Comparison of ENCODE assay signal across 12 mouse cellular contexts in genomic region chr19:53983336-53983735, GRCm38 (mm10). TPM values are rescaled to one million over a fixed set of nuclear protein-coding genes. Genes with fewer than 3 reads are reported as not detected.
DNase-seq lines count a peak whose midpoint lies in the region; ATAC-seq and TF ChIP-seq lines count a peak whose summit lies in the region.
"Had no signal": no experiment of that assay in that cellular context is flagged by ENCODE, and none has a peak within 500 bp of the region (broad histone marks: within the 10 kb centered on the region; RNA-seq: fewer than 3 reads in every experiment).

No protein-coding gene starts in this region.

- peak; percentile 53 for TF ChIP-seq RAD21 in CH12.LX (IDR thresholded peaks at IDR 0.05; ENCODE audit: low read depth, low read length)

- no peak overlapping the region for H3K4me2 ChIP-seq in liver, embryonic 14.5 days (ENCODE audit: low read depth)
- no peak overlapping the region for H3K4me2 ChIP-seq in liver, embryonic 11.5 days
- no peak overlapping the region for H3K4me2 ChIP-seq in CH12.LX (ENCODE audit: insufficient read depth, low read depth, poor library complexity, severe bottlenecking)
- H3K4me2 ChIP-seq: heart, embryonic 15.5 days; lung, embryonic 14.5 days had no signal

- in situ Hi-C loops in CH12.LX (cut with MboI; ENCODE audit: low pct_ligation_motif_present, low pct_unique_long_range_greater_than_20kb, low sequenced_read_pairs), result no loop called here

- TF ChIP-seq CTCF in gastrocnemius, adult 2 months (IDR thresholded peaks at IDR 0.05), result peak; percentile 43
- peak; percentile 51 for TF ChIP-seq CTCF in liver, embryonic 14.5 days (IDR thresholded peaks at IDR 0.05; ENCODE audit: low read depth)
- peak in 1 of 2 experiments; percentile 58; a peak in 2 of 4 replicates for TF ChIP-seq CTCF in CH12.LX (conservative IDR thresholded peaks at IDR 0.05 in 1 of 2, IDR thresholded peaks at IDR 0.05 in 1 of 2; ENCODE audit: low read depth in 2 of 2, low read length in 2 of 2)

- no peaks in the 10 kb centered on the region for H3K27me3 ChIP-seq in liver, embryonic 14.5 days (ENCODE audit: control insufficient read depth, insufficient read depth, low read length)
- no peaks in the 10 kb centered on the region for H3K27me3 ChIP-seq in liver, embryonic 11.5 days (replicated peaks; ENCODE audit: control insufficient read depth, insufficient read depth, low read length)
- no peaks in the 10 kb centered on the region for H3K27me3 ChIP-seq in CH12.LX (replicated peaks)
- H3K27me3 ChIP-seq: heart, embryonic 15.5 days had no signal

- no peak overlapping the region for H3K27ac ChIP-seq in gastrocnemius, adult 2 months
- H3K27ac ChIP-seq in liver, embryonic 14.5 days, result no peak overlapping the region
- no peak overlapping the region for H3K27ac ChIP-seq in liver, embryonic 11.5 days (ENCODE audit: low read depth, low read length)
- no peak overlapping the region for H3K27ac ChIP-seq in CH12.LX (ENCODE audit: insufficient read depth, low read depth)
- H3K27ac ChIP-seq: heart, embryonic 15.5 days had no signal

- no peak overlapping the region for H3K9ac ChIP-seq in liver, embryonic 14.5 days (replicated peaks)
- no peak overlapping the region for H3K9ac ChIP-seq in liver, embryonic 11.5 days (ENCODE audit: low read depth, low read length)
- H3K9ac ChIP-seq in CH12.LX (ENCODE audit: insufficient read depth, low read depth), result no peak overlapping the region
- H3K9ac ChIP-seq: heart, embryonic 15.5 days; lung, embryonic 14.5 days had no signal

- dilution Hi-C loops in CH12.LX (cut with MboI; ENCODE audit: extremely low pct_ligation_motif_present, extremely low pct_unique_long_range_greater_than_20kb, low sequenced_read_pairs), result no loop called here

- WGBS in liver, embryonic 14.5 days (ENCODE audit: insufficient replicate concordance), result 89% methylated on average over 1 of the region's 1 CpGs
- 100% methylated on average over 1 of the region's 1 CpGs for WGBS in liver, embryonic 11.5 days

- no peak; the same call in 1 of the 2 replicates for ATAC-seq in liver, embryonic 14.5 days (ENCODE audit: insufficient read depth)
- no peak for ATAC-seq in liver, embryonic 11.5 days (replicated peaks; ENCODE audit: low FRiP score)
- no peak for ATAC-seq in megakaryocyte, adult 5-6 weeks (ENCODE audit: poor library complexity, severe bottlenecking)

- DNase-seq in gastrocnemius, adult 2 months, result no peak
- DNase-seq in gastrocnemius, postnatal 4 days (ENCODE audit: low spot score in 2 of 2), result no peak
- DNase-seq in liver, embryonic 14.5 days (ENCODE audit: low read depth in 3 of 3, low spot score in 3 of 3), result peak in 2 of 3 experiments; percentile 14 to 37
- DNase-seq in liver, embryonic 11.5 days (ENCODE audit: low spot score), result no peak
- peak; percentile 19 for DNase-seq in CH12.LX (ENCODE audit: extremely low read depth)
- peak; percentile 39 for DNase-seq in induced T-regulatory cell, adult 2 months (ENCODE audit: low read depth)
- DNase-seq in cerebellum, postnatal 14 days, result no peak
- DNase-seq: cerebellum, adult 8-10 months; lung, embryonic 14.5 days had no signal

- no peak overlapping the region for H3K4me3 ChIP-seq in gastrocnemius, adult 2 months
- no peak overlapping the region for H3K4me3 ChIP-seq in liver, embryonic 14.5 days (ENCODE audit: insufficient read depth in 1 of 2, low read depth in 2 of 2, low read length in 2 of 2)
- H3K4me3 ChIP-seq in liver, embryonic 11.5 days (ENCODE audit: low read depth, low read length), result no peak overlapping the region
- H3K4me3 ChIP-seq in CH12.LX (replicated peaks in 1 of 3; ENCODE audit: low read depth in 2 of 3, low read length in 2 of 3, poor library complexity in 1 of 3), result no peak overlapping the region
- H3K4me3 ChIP-seq: erythroblast, embryonic 14.5 days; heart, embryonic 15.5 days had no signal

- TF ChIP-seq POLR2A in CH12.LX (IDR thresholded peaks at IDR 0.05; ENCODE audit: low read depth, low read length), result no peak

- H3K9me3 ChIP-seq in liver, embryonic 14.5 days (ENCODE audit: control insufficient read depth, low read length), result no peaks in the 10 kb centered on the region
- no peaks in the 10 kb centered on the region for H3K9me3 ChIP-seq in liver, embryonic 11.5 days (ENCODE audit: control insufficient read depth, low read length)
- no peaks in the 10 kb centered on the region for H3K9me3 ChIP-seq in CH12.LX (replicated peaks; ENCODE audit: low read length)
- H3K9me3 ChIP-seq: heart, embryonic 15.5 days had no signal

- H3K79me2 ChIP-seq in CH12.LX (replicated peaks; ENCODE audit: control insufficient read depth, extremely low read depth, insufficient read depth, poor library complexity, severe bottlenecking), result 0 out of 2 replicates have a peak, but pooled peaks cover 3% of the 10 kb centered on the region

- intact Hi-C loops in gastrocnemius, adult 2 months (cut with DNase I), result no loop called here

- peaks cover 15 to 25% of the 10 kb centered on the region in 2 experiments for H3K4me1 ChIP-seq in liver, embryonic 14.5 days (replicated peaks; ENCODE audit: control insufficient read depth in 2 of 2, insufficient read depth in 2 of 2, low read length in 1 of 2)
- H3K4me1 ChIP-seq in liver, embryonic 11.5 days (replicated peaks; ENCODE audit: control insufficient read depth, insufficient read depth, low read length), result peaks cover 14% of the 10 kb centered on the region
- peaks cover 0 to 12% of the 10 kb centered on the region in 2 experiments; a peak in 1 of 4 replicates for H3K4me1 ChIP-seq in CH12.LX (ENCODE audit: control insufficient read depth in 1 of 2, insufficient read depth in 2 of 2)

- no peaks in the 10 kb centered on the region; the same call in 1 of the 2 replicates for H3K36me3 ChIP-seq in liver, embryonic 14.5 days (replicated peaks; ENCODE audit: control insufficient read depth, insufficient read depth, low read depth)
- H3K36me3 ChIP-seq in liver, embryonic 11.5 days (ENCODE audit: control insufficient read depth, insufficient read depth, low read length), result 0 out of 2 replicates have a peak, but pooled peaks cover 3% of the 10 kb centered on the region
- H3K36me3 ChIP-seq in CH12.LX (replicated peaks in 1 of 2; ENCODE audit: control insufficient read depth in 1 of 2, insufficient read depth in 1 of 2, low read length in 1 of 2), result peaks cover 3 to 10% of the 10 kb centered on the region in 2 experiments

- no peak for TF ChIP-seq EP300 in liver, embryonic 14.5 days (IDR thresholded peaks at IDR 0.05; ENCODE audit: low read depth)
- no peak for TF ChIP-seq EP300 in CH12.LX (IDR thresholded peaks at IDR 0.05; ENCODE audit: low read length)

TF ChIP-seq in CH12.LX, 34 proteins besides CTCF, POLR2A, EP300 and RAD21:
- TF ChIP-seq ETS1 (conservative IDR thresholded peaks at IDR 0.05; ENCODE audit: low read depth, low read length) (no peak), TBP (conservative IDR thresholded peaks at IDR 0.05; ENCODE audit: low read depth, low read length) (no peak), SMC3 (IDR thresholded peaks at IDR 0.05; ENCODE audit: low read depth, low read length) (peak; percentile 52), MAFK (IDR thresholded peaks at IDR 0.05; ENCODE audit: insufficient replicate concordance, low read length) (no peak), GABPA (IDR thresholded peaks at IDR 0.05; ENCODE audit: insufficient replicate concordance, low read depth, low read length) (no peak)

RNA-seq across cellular contexts. Expression of gene Bbip1, which starts 38.9 kb away (rescaled TPM):
- total RNA-seq in gastrocnemius, adult 2 months (2021), result 10 to 100 TPM; 33.3 to 40.6 TPM
- 10 to 100 TPM; 36.3 to 45.0 TPM for total RNA-seq in gastrocnemius, postnatal 4 days (2021)
- polyA plus RNA-seq in liver, embryonic 14.5 days (2012; rRNA removed), result 14.3 and 26.6 TPM in 2 replicates
- 55.2 and 61.2 TPM in 2 replicates for polyA plus RNA-seq in liver, embryonic 14.5 days (2014; fragmentation: Nextera tagmentation; extraction: Ambion mirVana)
- 95.9 and 103 TPM in 2 replicates for polyA plus RNA-seq in liver, embryonic 11.5 days (2014; fragmentation: Nextera tagmentation; extraction: Ambion mirVana)
- total RNA-seq in CH12.LX (2012; rRNA removed) (38.8 and 42.2 TPM in 2 replicates), CH12.LX (2014; rRNA removed) (95.7 and 106 TPM in 2 replicates)
- polyA plus RNA-seq in CH12.LX (2012; ENCODE audit: insufficient read length, low read depth), result 41.0 and 43.4 TPM in 2 replicates
- 154 and 163 TPM in 2 replicates for total RNA-seq in megakaryocyte, adult 5-6 weeks (2015)
- 77.1 and 79.1 TPM in 2 replicates for total RNA-seq in megakaryocyte, adult 5-6 weeks (2017)

RNA-seq across cellular contexts. Expression of gene Shoc2, which starts 39.2 kb away (rescaled TPM):
- 10 to 100 TPM; 24.0 to 28.3 TPM for total RNA-seq in gastrocnemius, adult 2 months (2021)
- total RNA-seq in gastrocnemius, postnatal 4 days (2021), result 10 to 100 TPM; 35.3 to 40.7 TPM
- 9.7 and 9.8 TPM in 2 replicates for polyA plus RNA-seq in liver, embryonic 14.5 days (2012; rRNA removed)
- polyA plus RNA-seq in liver, embryonic 14.5 days (2014; fragmentation: Nextera tagmentation; extraction: Ambion mirVana), result 18.9 and 21.1 TPM in 2 replicates
- 48.6 and 53.8 TPM in 2 replicates for polyA plus RNA-seq in liver, embryonic 11.5 days (2014; fragmentation: Nextera tagmentation; extraction: Ambion mirVana)
- total RNA-seq in CH12.LX (2012; rRNA removed) (14.1 and 15.4 TPM in 2 replicates), CH12.LX (2014; rRNA removed) (25.8 and 27.1 TPM in 2 replicates)
- polyA plus RNA-seq in CH12.LX (2012; ENCODE audit: insufficient read length, low read depth), result 20.4 and 23.7 TPM in 2 replicates
- total RNA-seq in megakaryocyte, adult 5-6 weeks (2015), result 67.1 and 67.3 TPM in 2 replicates
- total RNA-seq in megakaryocyte, adult 5-6 weeks (2017), result 67.6 and 70.3 TPM in 2 replicates

Comparison
In these comparisons a context has a peak if more than half of its experiments do, and no peak if none do; other contexts are left out.
1. DNase-seq: peak in liver, embryonic 14.5 days (2 of 3), CH12.LX (single experiment) and induced T-regulatory cell, adult 2 months (single experiment); none in gastrocnemius, adult 2 months (single experiment), gastrocnemius, postnatal 4 days (0 of 2), liver, embryonic 11.5 days (single experiment) and cerebellum, postnatal 14 days (0 of 2).